Mouse (Mus musculus): ENCODE data around the gene Trp53rka.
A peak's percentile ranks its signal among the peaks of the same experiment; 100 is the strongest.

The Trp53rka gene

GRCm38 (mm10) chr2:165484152-165484551 lies 9.0 kb downstream of the Trp53rka start:
- DNase-seq: no peak

DNA sequence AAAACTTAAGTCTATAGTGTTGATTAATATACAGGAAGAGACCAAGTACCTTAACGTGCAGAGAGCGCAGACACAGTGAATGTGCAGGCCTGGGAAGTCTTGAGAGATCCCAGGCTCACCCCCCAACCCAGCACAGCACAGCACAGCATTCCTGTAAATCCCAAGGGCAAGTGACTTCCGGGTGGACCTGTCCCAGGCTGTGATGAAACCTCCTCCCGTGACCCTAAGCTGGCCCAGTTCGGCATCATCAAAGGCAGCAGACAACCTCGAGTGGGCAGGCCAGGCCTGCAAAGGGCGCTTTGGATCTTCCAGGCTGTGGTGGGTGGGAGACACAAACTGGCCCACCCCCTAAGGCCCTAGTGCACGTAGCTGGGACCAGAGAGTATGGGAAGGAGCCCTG lies 11.1 kb downstream of the Trp53rka start:
- DNase-seq: peak; percentile 20

GRCm38 (mm10) chr2:165475850-165476249 lies 17.3 kb downstream of the Trp53rka start:
- DNase-seq: no peak

- no peak for DNase-seq
Observed at GRCm38 (mm10) chr2:165475412-165475811, 17.7 kb downstream of the Trp53rka start.

GRCm38 (mm10) chr2:165473003-165473402 lies 20.1 kb downstream of the Trp53rka start, which contains the start of gene Slc13a3:
Gene Slc13a3, minus strand, starts transcription at chr2:165473230.
- DNase-seq: peak; percentile 19

GRCm38 (mm10) chr2:165471943-165472342 lies 21.2 kb downstream of the Trp53rka start:
- no peak for DNase-seq

GRCm38 (mm10) chr2:165470167-165470566 lies 23.0 kb downstream of the Trp53rka start:
- DNase-seq: peak; percentile 33

DNA sequence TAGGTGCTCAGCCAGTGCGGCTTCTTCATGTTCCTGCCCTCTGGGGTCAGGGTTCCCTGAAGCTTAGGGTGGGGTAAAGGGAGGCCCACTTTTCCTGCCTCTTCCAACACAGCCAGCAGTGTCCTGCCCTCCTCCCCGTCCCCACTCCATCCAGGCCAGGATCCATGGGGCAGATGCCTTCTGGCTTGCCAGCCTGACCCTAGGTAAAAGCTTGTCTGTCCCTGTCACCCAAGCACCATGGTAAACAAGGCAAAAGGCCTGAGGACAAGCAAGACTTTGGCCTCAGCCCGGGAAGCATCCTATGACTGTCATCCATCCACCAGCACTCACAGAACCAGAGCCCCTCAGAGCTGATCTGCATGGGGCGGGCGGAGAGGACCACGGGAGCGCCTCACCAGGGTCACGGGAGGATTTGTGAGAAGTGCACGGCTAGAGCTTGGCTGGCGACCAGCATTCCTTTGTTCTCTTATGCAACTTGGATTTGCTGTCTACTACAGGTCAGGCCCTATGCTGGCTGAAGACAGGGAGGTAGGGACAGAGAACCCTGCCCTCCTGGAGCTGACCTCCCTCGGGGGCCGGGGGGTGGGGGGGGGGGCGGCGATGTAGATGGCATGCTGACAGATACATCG lies 25.2 kb downstream of the Trp53rka start:
- DNase-seq: peak; percentile 26

- DNase-seq: no peak
Observed at GRCm38 (mm10) chr2:165459663-165460062, 33.5 kb downstream of the Trp53rka start.

DNA sequence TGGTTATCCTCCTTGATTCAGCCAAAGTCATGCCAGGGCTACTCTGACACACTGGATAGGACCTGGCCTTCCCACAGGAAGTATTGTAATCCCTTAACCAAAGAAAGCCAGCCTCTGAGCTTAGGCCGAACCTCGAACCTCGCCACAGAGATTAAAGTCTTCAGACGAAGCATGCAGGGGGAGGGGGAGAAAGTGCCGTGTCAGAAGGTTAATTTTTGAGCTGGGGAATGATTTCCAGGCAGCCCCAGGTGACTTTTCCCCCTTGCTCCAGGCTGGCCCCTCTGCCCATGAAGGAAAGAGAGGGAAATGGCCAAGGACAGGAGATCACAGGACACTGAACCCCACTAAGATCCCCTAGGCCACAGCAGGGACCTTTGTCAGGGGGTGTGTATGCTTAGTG lies 34.9 kb downstream of the Trp53rka start:
- DNase-seq: no peak

GRCm38 (mm10) chr2:165456710-165457109 lies 36.4 kb downstream of the Trp53rka start:
- no peak for DNase-seq

- DNase-seq: no peak
Observed at GRCm38 (mm10) chr2:165452730-165453693, 40.1 kb downstream of the Trp53rka start.

DNA sequence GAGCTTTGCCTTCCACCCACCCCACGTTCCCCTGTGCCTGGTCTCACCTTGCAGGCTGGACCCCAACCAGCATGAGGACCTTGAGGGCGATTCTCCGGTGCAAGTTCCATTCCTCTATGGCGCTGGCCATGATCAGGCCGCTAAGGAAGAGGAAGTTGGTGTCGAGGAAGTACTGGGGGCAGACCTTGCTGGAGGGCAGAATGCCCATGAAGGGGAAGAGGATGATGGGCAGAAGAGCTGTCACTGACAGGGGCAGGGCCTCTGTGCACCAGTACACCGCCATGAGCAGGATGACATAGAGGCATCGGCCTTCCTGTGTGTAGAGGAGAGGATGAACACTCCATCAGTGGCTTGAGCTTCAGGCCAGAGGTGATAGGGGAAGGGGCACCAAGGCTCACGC lies 44.6 kb downstream of the Trp53rka start:
- DNase-seq: no peak

GRCm38 (mm10) chr2:165444861-165445260 lies 48.3 kb downstream of the Trp53rka start:
- no peak for DNase-seq

DNA sequence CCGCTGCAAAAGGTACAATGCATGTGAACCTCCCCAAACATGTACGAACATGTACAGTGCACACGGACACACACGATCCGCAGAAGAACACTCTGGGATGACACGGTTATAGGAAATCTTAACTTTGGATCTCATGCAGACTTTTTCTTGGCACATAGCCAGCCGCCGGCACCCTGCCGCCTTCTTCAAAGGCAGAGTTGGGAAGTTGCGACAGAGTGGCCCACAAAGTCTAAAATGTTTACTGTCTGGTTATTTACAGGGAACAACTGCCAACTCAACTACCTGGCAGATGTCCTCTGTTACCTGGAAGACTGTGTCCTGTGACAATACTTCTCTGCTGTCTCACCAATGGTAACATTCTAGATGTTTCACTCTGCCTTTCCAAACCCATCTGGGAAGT lies 50.1 kb downstream of the Trp53rka start:
- peak; percentile 48 for DNase-seq

GRCm38 (mm10) chr2:165441613-165442012 lies 51.5 kb downstream of the Trp53rka start:
- no peak for DNase-seq
